In genomic region chr11:88977188-88977587, GRCm38 (mm10) we compare ENCODE assay signal across 36 mouse cellular contexts. TPM values are rescaled to one million over a fixed set of nuclear protein-coding genes. Genes with fewer than 3 reads are reported as not detected.
"Had no signal": no experiment of that assay in that cellular context is flagged by ENCODE, and none has a peak within 500 bp of the region (broad histone marks: within the 10 kb centered on the region; RNA-seq: fewer than 3 reads in every experiment).

No protein-coding gene starts in this region.

- DNase-seq: cerebellum, postnatal 25 days; cerebellum, postnatal 36 days; embryo, embryonic 11 days; forebrain, postnatal 0 days; gastrocnemius, adult 2 months; gastrocnemius, postnatal 10 days; gastrocnemius, postnatal 14 days; gastrocnemius, postnatal 25 days; gastrocnemius, postnatal 36 days; heart, adult 11 months; heart, adult 18-20 months; heart, adult 2 months had no signal

- H3K27ac ChIP-seq: embryonic facial prominence, embryonic 10.5 days; embryonic facial prominence, embryonic 12.5 days; embryonic facial prominence, embryonic 13.5 days; embryonic facial prominence, embryonic 15.5 days; forebrain, embryonic 10.5 days; forebrain, embryonic 12.5 days; forebrain, embryonic 13.5 days; forebrain, embryonic 15.5 days; gastrocnemius, adult 2 months; heart, adult 2 months; heart, embryonic 10.5 days had no signal

- H3K27me3 ChIP-seq: embryonic facial prominence, embryonic 12.5 days; embryonic facial prominence, embryonic 13.5 days; embryonic facial prominence, embryonic 15.5 days; forebrain, embryonic 12.5 days; forebrain, embryonic 13.5 days; forebrain, embryonic 15.5 days; heart, embryonic 12.5 days had no signal

- H3K4me3 ChIP-seq: embryonic facial prominence, embryonic 10.5 days; embryonic facial prominence, embryonic 12.5 days; embryonic facial prominence, embryonic 13.5 days; embryonic facial prominence, embryonic 15.5 days; erythroblast, embryonic 14.5 days; forebrain, embryonic 10.5 days; forebrain, embryonic 12.5 days; forebrain, embryonic 13.5 days; forebrain, embryonic 15.5 days; gastrocnemius, adult 2 months; heart, adult 2 months; heart, embryonic 10.5 days; heart, embryonic 12.5 days had no signal

RNA-seq across cellular contexts. Expression of gene Elobl, which starts 10.5 kb away (rescaled TPM):
- total RNA-seq: common myeloid progenitor, adult 5-6 weeks; forebrain, postnatal 0 days; gastrocnemius, adult 18-20 months; gastrocnemius, adult 2 months; gastrocnemius, adult 8-10 months; gastrocnemius, postnatal 10 days; gastrocnemius, postnatal 14 days; gastrocnemius, postnatal 25 days; gastrocnemius, postnatal 36 days; gastrocnemius, postnatal 4 days; granulocyte monocyte progenitor cell, adult 5-6 weeks; heart, adult 18-20 months; heart, adult 2 months; heart, adult 8-10 months had no signal
- polyA plus RNA-seq: cortical plate, adult 2 months; embryonic facial prominence, embryonic 10.5 days; embryonic facial prominence, embryonic 11.5 days; embryonic facial prominence, embryonic 12.5 days; embryonic facial prominence, embryonic 13.5 days; embryonic facial prominence, embryonic 14.5 days; embryonic facial prominence, embryonic 15.5 days; erythroblast, embryonic 14.5 days; forebrain, embryonic 10.5 days; forebrain, embryonic 11.5 days; forebrain, embryonic 12.5 days; forebrain, embryonic 13.5 days; forebrain, embryonic 14.5 days; forebrain, embryonic 15.5 days; forebrain, embryonic 16.5 days; forebrain, postnatal 0 days; heart, adult 2 months; heart, embryonic 10.5 days; heart, embryonic 11.5 days; heart, embryonic 12.5 days had no signal
